In the genomic region with DNA sequence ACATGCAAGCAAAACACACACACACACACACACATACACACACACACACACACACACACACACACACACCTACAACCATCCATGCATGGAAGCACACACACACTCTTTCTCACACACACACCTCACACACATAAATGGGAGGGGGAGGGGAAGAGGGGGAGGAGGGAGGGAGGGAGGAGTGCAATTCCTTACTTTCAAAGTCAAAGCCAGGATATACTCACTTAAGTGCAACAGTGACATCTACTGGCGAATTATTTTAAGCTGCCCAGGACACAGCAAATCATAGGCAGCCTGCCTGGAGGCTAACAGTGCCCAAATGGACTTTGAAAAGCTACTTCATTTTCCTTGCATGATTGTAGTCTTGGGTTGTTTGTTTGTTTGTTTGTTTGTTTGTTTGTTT, we compare ENCODE assay signal across 9 mouse cellular contexts.
DNase-seq lines count a peak whose midpoint lies in the region; ATAC-seq and TF ChIP-seq lines count a peak whose summit lies in the region.
"Had no signal": no experiment of that assay in that cellular context is flagged by ENCODE, and none has a peak within 500 bp of the region (broad histone marks: within the 10 kb centered on the region; RNA-seq: fewer than 3 reads in every experiment).

No protein-coding gene starts in this region.

- ATAC-seq in heart, embryonic 11.5 days (replicated peaks; ENCODE audit: insufficient number of reproducible peaks, low FRiP score, low TSS enrichment): no peak
- peak; percentile 87 for ATAC-seq in forebrain, embryonic 13.5 days
- peak; percentile 86; the same call in 1 of the 2 replicates for ATAC-seq in hindbrain, embryonic 14.5 days (ENCODE audit: low FRiP score)
- ATAC-seq in lung, postnatal 0 days: peak; percentile 63

- TF ChIP-seq CTCF in lung, postnatal 0 days (IDR thresholded peaks at IDR 0.05): peak; percentile 81

- peak; percentile 91 for DNase-seq in heart, adult 11 months
- DNase-seq in c-Kit-positive CD71-positive TER-119-negative erythroid progenitor cells, embryonic 14.5 days (ENCODE audit: low read depth): peak; percentile 25
- peak; percentile 91 for DNase-seq in hindbrain, embryonic 14.5 days (ENCODE audit: low spot score)
- peak; percentile 86 for DNase-seq in layer of hippocampus, adult 9-10 months (ENCODE audit: low spot score)
- DNase-seq in lung, postnatal 0 days (ENCODE audit: low spot score): peak; percentile 82
- peak; percentile 77 to 80 for DNase-seq in right cerebral cortex, adult 2 months (ENCODE audit: low spot score in 2 of 2)

- H3K36me3 ChIP-seq in heart, embryonic 11.5 days (ENCODE audit: control insufficient read depth, insufficient read depth, low read length): no peaks in the 10 kb centered on the region
- H3K36me3 ChIP-seq in forebrain, embryonic 13.5 days (ENCODE audit: poor library complexity, severe bottlenecking): no peaks in the 10 kb centered on the region
- no peaks in the 10 kb centered on the region for H3K36me3 ChIP-seq in hindbrain, embryonic 14.5 days (replicated peaks; ENCODE audit: control insufficient read depth, insufficient read depth)
- no peaks in the 10 kb centered on the region for H3K36me3 ChIP-seq in lung, postnatal 0 days (ENCODE audit: insufficient read depth, low read length)
- H3K36me3 ChIP-seq: G1E had no signal

- no peak overlapping the region for H3K4me3 ChIP-seq in heart, embryonic 11.5 days (ENCODE audit: low read depth, low read length)
- H3K4me3 ChIP-seq in forebrain, embryonic 13.5 days: no peak overlapping the region
- H3K4me3 ChIP-seq in hindbrain, embryonic 14.5 days (replicated peaks; ENCODE audit: low read length): no peak overlapping the region
- no peak overlapping the region for H3K4me3 ChIP-seq in lung, postnatal 0 days (ENCODE audit: low read depth, low read length)

- no peak for TF ChIP-seq EP300 in lung, postnatal 0 days (IDR thresholded peaks at IDR 0.05)

- H3K9me3 ChIP-seq in heart, embryonic 11.5 days (replicated peaks; ENCODE audit: control insufficient read depth, low read length): no peaks in the 10 kb centered on the region
- H3K9me3 ChIP-seq in forebrain, embryonic 13.5 days (replicated peaks): no peaks in the 10 kb centered on the region
- H3K9me3 ChIP-seq in hindbrain, embryonic 14.5 days (ENCODE audit: control insufficient read depth, low read length): no peaks in the 10 kb centered on the region
- H3K9me3 ChIP-seq in lung, postnatal 0 days (ENCODE audit: low read length): no peaks in the 10 kb centered on the region

- H3K27ac ChIP-seq in heart, embryonic 11.5 days (ENCODE audit: low read depth, low read length): no peak overlapping the region
- no peak overlapping the region for H3K27ac ChIP-seq in forebrain, embryonic 13.5 days
- no peak overlapping the region for H3K27ac ChIP-seq in hindbrain, embryonic 14.5 days
- no peak overlapping the region for H3K27ac ChIP-seq in lung, postnatal 0 days (ENCODE audit: low read length)

- 0% methylated on average over 1 of the region's 1 CpGs for WGBS in heart, embryonic 11.5 days (ENCODE audit: insufficient replicate concordance)
- WGBS in forebrain, embryonic 13.5 days: 6% methylated on average over 1 of the region's 1 CpGs
- 0% methylated on average over 1 of the region's 1 CpGs for WGBS in hindbrain, embryonic 14.5 days
- WGBS in lung, postnatal 0 days: 0% methylated on average over 1 of the region's 1 CpGs

- H3K4me2 ChIP-seq in heart, embryonic 11.5 days: no peak overlapping the region
- no peak overlapping the region for H3K4me2 ChIP-seq in forebrain, embryonic 13.5 days
- no peak overlapping the region for H3K4me2 ChIP-seq in hindbrain, embryonic 14.5 days (replicated peaks)
- H3K4me2 ChIP-seq in lung, postnatal 0 days (replicated peaks; ENCODE audit: low read depth, low read length): no peak overlapping the region

- no peaks in the 10 kb centered on the region for H3K4me1 ChIP-seq in heart, embryonic 11.5 days (ENCODE audit: control insufficient read depth, insufficient read depth, low read length)
- peaks cover 10% of the 10 kb centered on the region for H3K4me1 ChIP-seq in forebrain, embryonic 13.5 days
- H3K4me1 ChIP-seq in hindbrain, embryonic 14.5 days (replicated peaks; ENCODE audit: control insufficient read depth, insufficient read depth, low read length): peaks cover 9% of the 10 kb centered on the region; the same call in 1 of the 2 replicates
- no peaks in the 10 kb centered on the region for H3K4me1 ChIP-seq in lung, postnatal 0 days (ENCODE audit: insufficient read depth, low read depth, low read length)

- no peaks in the 10 kb centered on the region for H3K27me3 ChIP-seq in heart, embryonic 11.5 days (ENCODE audit: control insufficient read depth, insufficient read depth, low read length)
- H3K27me3 ChIP-seq in forebrain, embryonic 13.5 days: no peaks in the 10 kb centered on the region
- no peaks in the 10 kb centered on the region for H3K27me3 ChIP-seq in hindbrain, embryonic 14.5 days (ENCODE audit: control insufficient read depth, insufficient read depth, low read length)
- H3K27me3 ChIP-seq in lung, postnatal 0 days (replicated peaks; ENCODE audit: insufficient read depth, low read length): no peaks in the 10 kb centered on the region

- no peak overlapping the region for H3K9ac ChIP-seq in heart, embryonic 11.5 days (ENCODE audit: low read depth, low read length)
- no peak overlapping the region for H3K9ac ChIP-seq in forebrain, embryonic 13.5 days
- no peak overlapping the region for H3K9ac ChIP-seq in hindbrain, embryonic 14.5 days
- H3K9ac ChIP-seq in lung, postnatal 0 days (replicated peaks; ENCODE audit: low read depth): no peak overlapping the region

Comparison
In these comparisons a context has a peak if more than half of its experiments do, and no peak if none do; other contexts are left out.
1. DNase-seq: peak in every context shown above with its lines; median percentile 91 in heart, adult 11 months; 91 in hindbrain, embryonic 14.5 days; 86 in layer of hippocampus, adult 9-10 months; 82 in lung, postnatal 0 days; 78 in right cerebral cortex, adult 2 months; 25 in c-Kit-positive CD71-positive TER-119-negative erythroid progenitor cells, embryonic 14.5 days.